Mouse (Mus musculus) ES-E14 (cell line): ENCODE results near the gene Lrp3. TPM values are rescaled to one million over a fixed set of nuclear protein-coding genes. Genes with fewer than 3 reads are reported as not detected.
A peak's percentile ranks its signal among the peaks of the same experiment; 100 is the strongest.

ENCODE experiments used
- DNase-seq: peaks from one replicate; pipeline ENCODE4 v3.0.0-alpha.2; 2013; ENCODE audit warnings: low read depth, low spot score
- H3K27ac ChIP-seq: 2 replicates; pipeline ENCODE4 v1.5.1; 2012; ENCODE audit warnings: low read depth, mild to moderate bottlenecking, low read length, moderate library complexity, mixed read lengths; ENCODE audit not compliant: poor library complexity, insufficient read depth, severe bottlenecking
- H3K36me3 ChIP-seq: 2 replicates; pipeline ENCODE4 v1.6.1; 2012; ENCODE audit warnings: mild to moderate bottlenecking, low read length, moderate library complexity, mixed read lengths; ENCODE audit not compliant: control insufficient read depth, poor library complexity, insufficient read depth, severe bottlenecking
- H3K4me1 ChIP-seq, 2 experiments: fragments of 150-350 bp in 1 of 2; sonication (generic) in 1 of 2; 2 replicates each; pipeline ENCODE4 v1.6.1; 2012; ENCODE audit warnings: low read length in 2 of 2, mild to moderate bottlenecking in 1 of 2, mixed read lengths in 1 of 2; ENCODE audit not compliant: control insufficient read depth in 2 of 2, insufficient read depth in 2 of 2, poor library complexity in 1 of 2
- H3K4me3 ChIP-seq, 2 experiments: fragments of 150-350 bp in 1 of 2; sonication (generic) in 1 of 2; 2 replicates each; pipeline ENCODE4 v1.5.1; 2012; ENCODE audit warnings: low read length in 2 of 2, low read depth in 1 of 2, mild to moderate bottlenecking in 1 of 2, mixed read lengths in 1 of 2; ENCODE audit not compliant: insufficient read depth in 1 of 2, poor library complexity in 1 of 2, severe bottlenecking in 1 of 2
- H3K9ac ChIP-seq: 2 replicates; pipeline ENCODE4 v1.6.1; 2012; ENCODE audit warnings: low read depth, mild to moderate bottlenecking, low read length, mixed read lengths; ENCODE audit not compliant: poor library complexity, insufficient read depth, severe bottlenecking
- H3K9me3 ChIP-seq: fragments of 150-350 bp; sonication (generic); 2 replicates; pipeline ENCODE4 v1.6.1; 2012; ENCODE audit warnings: low read depth, mild to moderate bottlenecking, low read length; ENCODE audit not compliant: control insufficient read depth, insufficient read depth
- CHD2 ChIP-seq: IDR thresholded peaks from 2 replicates; pipeline ENCODE4 v1.6.1; 2014; ENCODE audit warnings: mild to moderate bottlenecking, low read depth, low read length, inconsistent platforms
- HCFC1 ChIP-seq: IDR thresholded peaks from 2 replicates; pipeline ENCODE4 v1.6.1; 2012; ENCODE audit warnings: low read length, inconsistent platforms, borderline replicate concordance; ENCODE audit not compliant: insufficient read depth
- MAFK ChIP-seq: IDR thresholded peaks from 2 replicates; pipeline ENCODE4 v1.6.1; 2014; ENCODE audit warnings: mild to moderate bottlenecking, low read depth, low read length, inconsistent platforms; ENCODE audit not compliant: insufficient read depth
- ZC3H11A ChIP-seq: IDR thresholded peaks from 2 replicates; pipeline ENCODE4 v1.6.1; 2012; ENCODE audit warnings: low read depth, mild to moderate bottlenecking, inconsistent platforms, low read length, borderline replicate concordance
- ZNF384 ChIP-seq: IDR thresholded peaks from 2 replicates; pipeline ENCODE4 v1.6.1; 2012; ENCODE audit warnings: low read depth, low read length, inconsistent platforms
- in situ Hi-C, 2 experiments: fragments of 600-800 bp; cut with MboI; formaldehyde crosslinking; loops; one replicate each; pipeline ENCODE4 v1.15.1; 2025; ENCODE audit warnings: low sequenced_read_pairs in 2 of 2, inconsistent platforms in 1 of 2; ENCODE audit not compliant: unreplicated experiment in 2 of 2
- total RNA-seq: library from RNA; depleted of rRNA; stranded (reverse); fragments of 300-350 nt; gene quantifications from 2 replicates; pipeline ENCODE4 v1.2.3, GENCODE M21; 2012

The Lrp3 gene
- total RNA-seq, 1 experiment = 3.1 TPM

DNA sequence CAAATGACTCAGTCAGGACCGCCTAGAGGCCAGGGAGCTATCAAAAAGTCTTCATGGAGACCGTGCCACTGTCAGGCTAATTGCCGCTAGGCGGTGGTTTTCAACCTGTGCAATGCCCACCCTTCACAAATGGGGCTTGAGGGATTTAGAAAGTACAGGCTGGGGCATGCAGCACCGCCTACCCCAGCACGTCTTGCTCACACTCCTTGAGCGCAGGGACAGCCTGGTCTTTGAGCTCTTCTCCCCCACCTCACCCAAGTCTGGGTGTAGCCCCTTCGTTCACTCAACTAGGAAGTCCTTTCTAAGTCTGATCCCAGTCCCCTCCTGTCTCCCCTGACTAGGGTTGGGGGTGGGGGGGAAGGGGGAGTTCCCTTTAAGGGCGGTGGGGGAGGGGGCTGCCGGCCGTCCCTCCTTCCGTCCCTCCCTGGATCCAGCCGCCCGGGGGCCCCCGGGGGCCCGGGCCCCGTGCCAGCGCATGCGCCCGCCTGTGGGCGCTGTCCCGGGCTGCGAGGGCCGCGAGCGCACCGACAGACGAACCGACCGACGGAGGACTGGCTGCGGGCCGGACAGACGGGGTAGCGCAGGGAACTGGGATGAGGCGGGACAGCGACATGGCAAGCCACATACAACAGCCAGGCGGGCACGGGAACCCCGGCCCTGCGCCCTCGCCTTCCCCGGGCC lies 29.3 kb downstream of the Lrp3 start, which contains the start of gene Slc7a10:
Gene Slc7a10, plus strand, starts transcription at position 497 of the 681 bp plus-strand sequence.
- Histone ChIP-seq H3K4me1 (0 out of 4 replicates have a peak, but pooled peaks cover 0 to 2% of the 10 kb centered on the region in 2 experiments), H3K9ac (peak within 1 kb of the TSS; percentile 46; the same call in 1 of the 2 replicates), H3K27ac (no peak within 1 kb of the TSS), H3K4me3 (peak within 1 kb of the TSS; percentile 37 to 62), H3K36me3 (no peaks in the 10 kb centered on the region), H3K9me3 (no peaks in the 10 kb centered on the region)
- DNase-seq = no peak
- in situ Hi-C loops = loop anchor here in 1 of 2 experiments (25.0 kb wide), 1 partner anchor 349 kb away; no protein-coding TSS in a partner anchor
- TF ChIP-seq ZNF384 = no peak
- no peak for TF ChIP-seq MAFK
- no peak for TF ChIP-seq CHD2
- no peak for TF ChIP-seq ZC3H11A
- no peak for TF ChIP-seq HCFC1

DNA sequence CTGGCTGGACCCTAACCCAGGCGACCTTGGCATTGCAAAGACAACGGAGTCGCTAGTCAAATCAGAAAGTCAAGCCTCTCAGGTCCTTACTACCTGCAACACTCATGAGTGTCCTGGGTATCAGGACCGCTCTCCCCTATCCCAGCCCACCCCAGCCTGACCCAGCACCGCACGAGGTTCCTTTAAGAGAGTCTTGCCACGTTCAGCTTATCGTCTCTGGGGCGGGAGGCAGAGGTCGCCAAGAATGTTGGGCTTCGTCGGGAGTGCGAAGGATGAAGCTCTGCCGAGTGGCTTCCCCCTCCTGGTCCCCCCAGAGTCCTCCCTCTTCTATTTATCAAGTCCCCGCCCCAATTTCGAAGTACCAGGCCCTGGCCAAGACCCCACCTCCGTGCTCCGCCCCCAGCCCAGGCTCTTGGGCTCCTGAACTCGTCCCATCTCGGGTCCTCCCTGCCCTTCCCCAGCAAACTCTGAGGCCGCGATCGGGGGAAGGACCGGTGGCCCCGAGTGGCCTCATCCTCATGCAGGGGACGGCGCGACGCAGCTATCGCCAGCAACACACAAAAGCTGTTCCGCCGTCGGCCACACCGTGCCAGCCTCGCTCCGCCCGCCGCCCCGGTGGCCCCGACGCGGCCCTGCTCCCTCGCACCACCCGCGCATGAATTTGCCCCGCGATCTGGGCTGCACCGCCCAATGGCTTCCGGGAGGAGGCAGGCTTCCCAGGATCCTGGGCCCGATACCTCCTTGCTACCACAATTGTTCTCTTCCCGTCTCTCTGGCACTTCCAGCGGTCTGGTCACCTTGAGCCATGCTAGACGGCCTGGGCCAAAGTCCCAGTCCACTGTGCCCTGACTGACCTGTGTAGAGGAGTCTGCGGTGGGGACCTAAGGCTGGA lies 30.2 kb downstream of the Lrp3 start:
- TF ChIP-seq ZC3H11A = no peak
- no peak for TF ChIP-seq ZNF384
- TF ChIP-seq MAFK = no peak
- TF ChIP-seq CHD2 = no peak
- TF ChIP-seq HCFC1 = no peak
- in situ Hi-C loops = loop anchor here in 1 of 2 experiments (25.0 kb wide), 1 partner anchor 348 kb away; no protein-coding TSS in a partner anchor
- Histone ChIP-seq H3K27ac (no peak overlapping the region), H3K4me3 (peak overlapping the region; percentile 37 to 62), H3K9ac (peak overlapping the region; percentile 46; the same call in 1 of the 2 replicates), H3K9me3 (no peaks in the 10 kb centered on the region), H3K36me3 (no peaks in the 10 kb centered on the region), H3K4me1 (0 out of 4 replicates have a peak, but pooled peaks cover 0 to 2% of the 10 kb centered on the region in 2 experiments)
- DNase-seq = no peak

DNA sequence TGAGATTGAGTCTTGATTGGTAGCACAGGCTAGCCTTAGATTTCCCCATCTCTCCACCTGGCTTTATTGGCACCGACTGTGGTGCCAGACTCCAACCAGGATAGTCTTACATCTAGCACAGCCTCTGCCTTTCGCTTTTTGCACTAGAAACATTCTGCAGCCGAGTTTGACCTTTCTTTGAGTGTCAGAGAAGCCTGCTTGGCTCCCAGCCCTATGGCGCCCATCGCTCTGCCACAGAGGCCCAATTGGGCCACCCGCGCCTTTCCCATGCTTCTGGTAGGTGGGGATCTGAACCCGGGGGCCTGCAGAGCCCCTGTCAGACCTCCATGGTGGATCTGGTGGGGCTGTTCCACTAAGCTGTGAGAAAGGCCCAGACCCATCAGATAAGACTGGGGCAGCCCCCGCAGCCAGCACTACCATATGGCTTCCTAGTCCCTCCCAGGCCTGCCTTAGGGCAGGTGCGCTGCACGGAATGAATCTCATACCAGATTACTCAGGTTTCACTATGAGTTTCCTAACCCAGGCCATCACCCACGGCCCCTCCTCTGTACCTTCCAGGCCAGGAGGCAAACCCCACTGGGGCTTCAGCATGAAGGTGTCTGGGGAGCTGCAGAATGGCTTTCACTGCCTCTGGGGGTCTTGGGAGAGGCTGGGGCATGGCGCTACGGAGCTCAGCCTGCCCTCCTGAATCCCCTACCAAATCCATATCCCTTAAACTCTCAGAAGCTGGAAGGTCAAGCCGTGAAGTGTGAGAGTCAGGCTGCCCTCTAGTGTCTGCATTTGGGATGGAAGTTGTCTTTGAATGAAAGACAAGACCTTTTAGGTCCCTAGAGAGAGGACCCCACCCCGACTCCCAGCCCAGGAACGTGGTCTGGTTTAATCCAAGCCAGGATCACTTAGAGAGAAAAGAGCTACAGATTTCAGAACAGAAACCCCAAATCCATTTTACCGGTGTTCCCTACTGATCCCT lies 38.6 kb downstream of the Lrp3 start:
- Histone ChIP-seq H3K9ac (no peak overlapping the region), H3K4me1 (0 out of 4 replicates have a peak, but pooled peaks cover 2 to 3% of the 10 kb centered on the region in 2 experiments), H3K4me3 (no peak overlapping the region), H3K36me3 (no peaks in the 10 kb centered on the region), H3K9me3 (no peaks in the 10 kb centered on the region), H3K27ac (no peak overlapping the region)
- TF ChIP-seq MAFK (no peak), ZC3H11A (0 out of 2 replicates have a peak, but pooled peaks have one; percentile 7)
- in situ Hi-C loops = loop anchor here in 1 of 2 experiments (25.0 kb wide), 1 partner anchor 339 kb away; no protein-coding TSS in a partner anchor
- DNase-seq = peak; percentile 80

DNA sequence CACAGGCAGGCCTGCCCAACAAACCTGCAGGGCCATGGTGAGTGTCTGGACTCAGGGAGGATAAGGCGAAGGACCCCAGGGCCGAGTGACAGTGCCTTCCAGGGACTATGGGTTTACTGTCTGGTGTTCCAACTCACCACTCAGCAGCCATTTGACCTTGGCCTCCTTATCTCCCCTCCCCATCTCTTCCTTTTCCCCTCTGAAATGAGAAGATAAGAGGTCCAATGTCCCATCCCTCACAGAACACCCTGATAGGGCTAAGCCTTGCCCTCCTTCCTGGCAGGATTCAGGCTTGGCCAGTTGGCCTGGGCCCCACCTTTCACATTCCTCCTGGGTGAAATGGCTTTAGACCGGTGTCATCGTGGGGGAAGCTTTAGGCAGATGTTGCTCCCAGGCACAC lies 39.8 kb downstream of the Lrp3 start:
- in situ Hi-C loops = loop anchor here in 1 of 2 experiments (25.0 kb wide), 1 partner anchor 338 kb away; no protein-coding TSS in a partner anchor
- no peak overlapping the region for H3K27ac ChIP-seq
- H3K36me3 ChIP-seq = no peaks in the 10 kb centered on the region
- no peak overlapping the region for H3K9ac ChIP-seq
- 0 out of 4 replicates have a peak, but pooled peaks cover 2 to 3% of the 10 kb centered on the region in 2 experiments for H3K4me1 ChIP-seq
- no peak for TF ChIP-seq ZNF384
- TF ChIP-seq MAFK = no peak
- no peak for TF ChIP-seq HCFC1
- TF ChIP-seq ZC3H11A = no peak
- no peak for TF ChIP-seq CHD2
- no peaks in the 10 kb centered on the region for H3K9me3 ChIP-seq
- no peak for DNase-seq
- no peak overlapping the region for H3K4me3 ChIP-seq
